Comparison of ENCODE assay signal across 17 mouse cellular contexts in the genomic region with DNA sequence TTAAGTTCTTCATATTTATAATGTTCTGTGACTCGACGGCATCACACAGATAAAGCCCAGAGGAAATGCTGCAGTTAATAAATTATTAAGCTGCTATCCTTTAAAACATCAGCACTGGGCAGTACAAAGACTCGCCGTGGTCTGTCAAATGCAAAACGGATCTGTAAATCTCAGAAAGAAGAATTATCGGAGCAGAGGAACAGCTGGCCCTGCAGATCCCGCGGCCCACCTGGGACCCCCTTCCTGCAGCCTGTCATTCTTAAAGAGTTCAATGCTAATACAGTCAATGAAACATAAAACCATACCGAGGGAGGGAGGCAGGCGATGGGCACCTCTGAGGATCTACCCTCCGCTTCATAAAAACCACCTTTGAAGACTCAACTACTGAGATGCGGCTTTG.
DNase-seq lines count a peak whose midpoint lies in the region; ATAC-seq and TF ChIP-seq lines count a peak whose summit lies in the region.
"Had no signal": no experiment of that assay in that cellular context is flagged by ENCODE, and none has a peak within 500 bp of the region (broad histone marks: within the 10 kb centered on the region; RNA-seq: fewer than 3 reads in every experiment).

No protein-coding gene starts in this region.

- no peak for TF ChIP-seq POLR2A in lung, adult 2 months (IDR thresholded peaks at IDR 0.05; ENCODE audit: borderline replicate concordance, extremely low read depth, low read depth, low read length)

- no peak for DNase-seq in kidney, adult 18-20 months
- no peak for DNase-seq in lung, adult 2 months
- no peak for DNase-seq in cerebellum, postnatal 14 days
- DNase-seq: adrenal gland, postnatal 36 days; cerebellum, adult 8-10 months; gastrocnemius, postnatal 14 days; kidney, adult 8-10 months; lung, adult 18-20 months; lung, postnatal 36 days had no signal

- no peak for TF ChIP-seq CTCF in lung, adult 2 months (IDR thresholded peaks at IDR 0.05; ENCODE audit: insufficient read depth, low read length)

- 21% methylated on average over 12 of the region's 12 CpGs for WGBS in kidney, embryonic 16.5 days
- WGBS in hindbrain, embryonic 13.5 days = 30% methylated on average over 12 of the region's 12 CpGs
- WGBS in midbrain, embryonic 13.5 days = 35% methylated on average over 12 of the region's 12 CpGs
- 24% methylated on average over 12 of the region's 12 CpGs for WGBS in neural tube, embryonic 15.5 days
- WGBS in lung, adult 2 months = 77% methylated on average over 12 of the region's 12 CpGs

- H3K36me3 ChIP-seq in kidney, embryonic 16.5 days (ENCODE audit: insufficient read depth, low read length) = no peaks in the 10 kb centered on the region
- no peaks in the 10 kb centered on the region for H3K36me3 ChIP-seq in hindbrain, embryonic 13.5 days
- H3K36me3 ChIP-seq in midbrain, embryonic 13.5 days = no peaks in the 10 kb centered on the region
- no peaks in the 10 kb centered on the region for H3K36me3 ChIP-seq in neural tube, embryonic 15.5 days
- H3K36me3 ChIP-seq: forebrain, embryonic 12.5 days; limb, embryonic 15.5 days had no signal

- H3K9me3 ChIP-seq in kidney, embryonic 16.5 days (ENCODE audit: low read length) = no peaks in the 10 kb centered on the region
- no peaks in the 10 kb centered on the region for H3K9me3 ChIP-seq in hindbrain, embryonic 13.5 days
- H3K9me3 ChIP-seq in midbrain, embryonic 13.5 days = no peaks in the 10 kb centered on the region
- no peaks in the 10 kb centered on the region for H3K9me3 ChIP-seq in neural tube, embryonic 15.5 days (replicated peaks)
- H3K9me3 ChIP-seq: forebrain, embryonic 12.5 days; limb, embryonic 15.5 days had no signal

- no peak for ATAC-seq in kidney, embryonic 16.5 days (ENCODE audit: low FRiP score, low TSS enrichment)
- peak; percentile 43; the same call in 1 of the 2 replicates for ATAC-seq in hindbrain, embryonic 13.5 days (ENCODE audit: low FRiP score)
- peak; percentile 84 for ATAC-seq in midbrain, embryonic 13.5 days
- no peak for ATAC-seq in neural tube, embryonic 15.5 days (ENCODE audit: low FRiP score)
- ATAC-seq: activated CD4-positive, CD25-positive, alpha-beta regulatory T cell, adult 4 months; Patski had no signal

- 0 out of 2 replicates have a peak overlapping the region, but pooled peaks have one; percentile 11 for H3K9ac ChIP-seq in kidney, embryonic 16.5 days (replicated peaks; ENCODE audit: low read length)
- no peak overlapping the region for H3K9ac ChIP-seq in hindbrain, embryonic 13.5 days
- no peak overlapping the region for H3K9ac ChIP-seq in midbrain, embryonic 13.5 days (replicated peaks)
- H3K9ac ChIP-seq in neural tube, embryonic 15.5 days (replicated peaks) = no peak overlapping the region
- H3K9ac ChIP-seq: forebrain, embryonic 12.5 days; limb, embryonic 15.5 days had no signal

- H3K4me3 ChIP-seq in kidney, embryonic 16.5 days (ENCODE audit: low read length) = no peak overlapping the region
- H3K4me3 ChIP-seq in hindbrain, embryonic 13.5 days = no peak overlapping the region
- no peak overlapping the region for H3K4me3 ChIP-seq in midbrain, embryonic 13.5 days (replicated peaks)
- no peak overlapping the region for H3K4me3 ChIP-seq in neural tube, embryonic 15.5 days (replicated peaks)
- H3K4me3 ChIP-seq in lung, adult 2 months (replicated peaks; ENCODE audit: extremely low read depth, low read depth, low read length) = no peak overlapping the region
- H3K4me3 ChIP-seq: forebrain, embryonic 12.5 days; limb, embryonic 15.5 days had no signal

- no peaks in the 10 kb centered on the region for H3K27me3 ChIP-seq in kidney, embryonic 16.5 days (ENCODE audit: insufficient read depth, low read length)
- no peaks in the 10 kb centered on the region for H3K27me3 ChIP-seq in hindbrain, embryonic 13.5 days
- no peaks in the 10 kb centered on the region for H3K27me3 ChIP-seq in midbrain, embryonic 13.5 days
- H3K27me3 ChIP-seq in neural tube, embryonic 15.5 days (replicated peaks) = no peaks in the 10 kb centered on the region
- H3K27me3 ChIP-seq: forebrain, embryonic 12.5 days; limb, embryonic 15.5 days; Patski had no signal

- peaks cover 30% of the 10 kb centered on the region for H3K4me1 ChIP-seq in kidney, embryonic 16.5 days (ENCODE audit: insufficient read depth, low read length)
- peaks cover 14% of the 10 kb centered on the region for H3K4me1 ChIP-seq in hindbrain, embryonic 13.5 days (replicated peaks)
- H3K4me1 ChIP-seq in midbrain, embryonic 13.5 days (replicated peaks) = peaks cover 44% of the 10 kb centered on the region
- peaks cover 10% of the 10 kb centered on the region for H3K4me1 ChIP-seq in neural tube, embryonic 15.5 days
- H3K4me1 ChIP-seq in lung, adult 2 months (ENCODE audit: control insufficient read depth, insufficient read depth, low read length) = no peaks in the 10 kb centered on the region

- no peak overlapping the region for H3K27ac ChIP-seq in kidney, embryonic 16.5 days (ENCODE audit: low read length)
- H3K27ac ChIP-seq in hindbrain, embryonic 13.5 days = peak overlapping the region; percentile 36; the same call in 1 of the 2 replicates
- H3K27ac ChIP-seq in midbrain, embryonic 13.5 days = peak overlapping the region; percentile 35
- H3K27ac ChIP-seq in neural tube, embryonic 15.5 days (replicated peaks) = no peak overlapping the region
- H3K27ac ChIP-seq: forebrain, embryonic 12.5 days; limb, embryonic 15.5 days had no signal

- H3K4me2 ChIP-seq in kidney, embryonic 16.5 days (replicated peaks; ENCODE audit: low read depth, low read length) = peak overlapping the region; percentile 27; the same call in 1 of the 2 replicates
- no peak overlapping the region for H3K4me2 ChIP-seq in hindbrain, embryonic 13.5 days
- peak overlapping the region; percentile 7; the same call in 1 of the 2 replicates for H3K4me2 ChIP-seq in midbrain, embryonic 13.5 days (replicated peaks)
- H3K4me2 ChIP-seq in neural tube, embryonic 15.5 days = 0 out of 2 replicates have a peak overlapping the region, but pooled peaks have one; percentile 22
- H3K4me2 ChIP-seq: forebrain, embryonic 12.5 days; limb, embryonic 15.5 days had no signal

Comparison
In these comparisons a context has a peak if more than half of its experiments do, and no peak if none do; other contexts are left out.
1. ATAC-seq: peak in hindbrain, embryonic 13.5 days (single experiment) and midbrain, embryonic 13.5 days (single experiment); none in kidney, embryonic 16.5 days (single experiment) and neural tube, embryonic 15.5 days (single experiment).
2. H3K27ac ChIP-seq: peak in hindbrain, embryonic 13.5 days (single experiment) and midbrain, embryonic 13.5 days (single experiment); none in kidney, embryonic 16.5 days (single experiment) and neural tube, embryonic 15.5 days (single experiment).